Mouse (Mus musculus) induced T-regulatory cell, adult 2 months (primary cell): ENCODE measurements around the gene Abca2.

Experiments
- DNase-seq: peaks from one replicate; pipeline ENCODE4 v3.0.0-alpha.2; 2012; ENCODE audit warnings: low read depth

Abca2 gene

GRCm38 (mm10) chr2:25428442-25429236 is at the start of gene Abca2:
TSS of gene Abca2 (plus strand) at chr2:25428703.
- peak; percentile 95 for DNase-seq

- no peak for DNase-seq
Observed at GRCm38 (mm10) chr2:25384492-25384891, 44.0 kb upstream of the Abca2 start.

GRCm38 (mm10) chr2:25391266-25391665 is 37.2 kb upstream of the Abca2 start:
- no peak for DNase-seq

- DNase-seq = no peak
Observed at GRCm38 (mm10) chr2:25394281-25395221, 34.0 kb upstream of the Abca2 start.

- DNase-seq = peak; percentile 62
Observed at GRCm38 (mm10) chr2:25395721-25396596, 32.5 kb upstream of the Abca2 start, which contains the start of gene Entpd2. TSS of gene Entpd2 (plus strand) at chr2:25395874.

- DNase-seq = no peak
Observed at GRCm38 (mm10) chr2:25396597-25396983, 31.9 kb upstream of the Abca2 start.

- DNase-seq = no peak
Observed at GRCm38 (mm10) chr2:25397010-25397409, 31.5 kb upstream of the Abca2 start.

GRCm38 (mm10) chr2:25398065-25398464 is 30.4 kb upstream of the Abca2 start:
- DNase-seq = no peak

- DNase-seq = no peak
Observed at GRCm38 (mm10) chr2:25399051-25399450, 29.5 kb upstream of the Abca2 start, which contains the start of gene Npdc1. TSS of gene Npdc1 (plus strand) at chr2:25399351.

- no peak for DNase-seq
Observed at GRCm38 (mm10) chr2:25400291-25400690, 28.2 kb upstream of the Abca2 start.

- peak; percentile 49 for DNase-seq
Observed at GRCm38 (mm10) chr2:25400764-25401163, 27.7 kb upstream of the Abca2 start.

- DNase-seq = peak; percentile 95
Observed at GRCm38 (mm10) chr2:25402377-25402971, 26.0 kb upstream of the Abca2 start.

- DNase-seq = peak; percentile 53
Observed at GRCm38 (mm10) chr2:25402972-25403601, 25.4 kb upstream of the Abca2 start.

- DNase-seq = no peak
Observed at GRCm38 (mm10) chr2:25403994-25404393, 24.5 kb upstream of the Abca2 start.

- DNase-seq = no peak
Observed at GRCm38 (mm10) chr2:25408908-25409307, 19.6 kb upstream of the Abca2 start.

- DNase-seq = peak; percentile 42
Observed at GRCm38 (mm10) chr2:25413436-25413835, 15.1 kb upstream of the Abca2 start.

- no peak for DNase-seq
Observed at GRCm38 (mm10) chr2:25417426-25417825, 11.1 kb upstream of the Abca2 start.

- DNase-seq = peak; percentile 88
Observed at GRCm38 (mm10) chr2:25421896-25422295, 6.6 kb upstream of the Abca2 start.

GRCm38 (mm10) chr2:25422587-25423410 is 5.7 kb upstream of the Abca2 start, which contains the start of gene Fut7:
TSS of gene Fut7 (plus strand) at chr2:25423267.
- DNase-seq = peak; percentile 87

- no peak for DNase-seq
Observed at GRCm38 (mm10) chr2:25423626-25424025, 4.9 kb upstream of the Abca2 start.
